Mouse (Mus musculus): ENCODE data around the gene Igsf3. TPM values are rescaled to one million over a fixed set of nuclear protein-coding genes. Genes with fewer than 3 reads are reported as not detected.

Igsf3 gene
- polyA plus RNA-seq (2014; fragmentation: Nextera tagmentation; extraction: Ambion mirVana), result 22.7 and 24.6 TPM in 2 replicates

- H3K9ac ChIP-seq (ENCODE audit: low read length), result peak within 1 kb of the TSS; percentile 92
- DNase-seq (ENCODE audit: low spot score) (peak; percentile 91), ATAC-seq (ENCODE audit: insufficient read depth, low FRiP score, low TSS enrichment) (peak; percentile 91)
- H3K27ac ChIP-seq (ENCODE audit: low read depth, low read length), result peak within 1 kb of the TSS; percentile 53
- 0 out of 2 replicates have a peak, but pooled peaks cover 2% of the 10 kb centered on the region for H3K27me3 ChIP-seq (ENCODE audit: control insufficient read depth, insufficient read depth, low read length)
- H3K4me1 ChIP-seq (ENCODE audit: control insufficient read depth, insufficient read depth, low read length), result peaks cover 32% of the 10 kb centered on the region
- 6% methylated on average over 36 of the region's 56 CpGs for WGBS
- peak within 1 kb of the TSS; percentile 89 for H3K4me3 ChIP-seq (ENCODE audit: low read depth, low read length)
- peak within 1 kb of the TSS; percentile 95 for H3K4me2 ChIP-seq (ENCODE audit: low read depth)
- H3K36me3 ChIP-seq (ENCODE audit: control insufficient read depth, insufficient read depth, low read length), result no peaks in the 10 kb centered on the region
- no peaks in the 10 kb centered on the region for H3K9me3 ChIP-seq (ENCODE audit: control insufficient read depth, low read length)
These were observed at the start of gene Igsf3 for GRCm38 (mm10) chr3:101376538-101377247. Igsf3 (plus strand) TSS chr3:101377083.

DNA sequence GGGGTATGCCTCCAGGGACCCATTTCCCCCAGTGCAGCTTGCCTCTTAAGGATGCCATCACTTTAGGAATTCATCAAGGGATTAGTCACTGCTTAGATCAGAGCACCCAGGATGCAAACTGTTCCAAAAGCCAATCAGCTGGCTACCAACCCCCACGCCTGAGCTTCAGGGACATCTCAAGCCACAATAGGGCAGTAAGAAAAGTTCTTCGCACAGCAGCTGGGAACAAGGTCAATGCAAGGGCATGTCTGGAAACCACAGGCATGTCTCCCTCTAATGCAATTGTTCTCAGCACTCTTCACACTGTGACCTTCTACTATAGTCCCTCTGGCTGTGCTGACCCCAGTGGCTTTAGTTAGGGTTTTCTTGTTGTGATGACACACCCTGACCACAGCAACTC, 49.6 kb upstream of the Igsf3 start:
- no peaks in the 10 kb centered on the region for H3K27me3 ChIP-seq (ENCODE audit: control insufficient read depth, insufficient read depth, low read length)
- ATAC-seq (ENCODE audit: insufficient read depth, low FRiP score, low TSS enrichment) (no peak), DNase-seq (ENCODE audit: low spot score) (no peak)
- no peak overlapping the region for H3K9ac ChIP-seq (ENCODE audit: low read length)
- no peaks in the 10 kb centered on the region for H3K9me3 ChIP-seq (ENCODE audit: control insufficient read depth, low read length)
- H3K36me3 ChIP-seq (ENCODE audit: control insufficient read depth, insufficient read depth, low read length), result no peaks in the 10 kb centered on the region
- no peak overlapping the region for H3K27ac ChIP-seq (ENCODE audit: low read depth, low read length)
- H3K4me1 ChIP-seq (ENCODE audit: control insufficient read depth, insufficient read depth, low read length), result no peaks in the 10 kb centered on the region
- no peak overlapping the region for H3K4me3 ChIP-seq (ENCODE audit: low read depth, low read length)
- WGBS, result 75% methylated on average over 2 of the region's 2 CpGs
- no peak overlapping the region for H3K4me2 ChIP-seq (ENCODE audit: low read depth)

GRCm38 (mm10) chr3:101328617-101329016, 48.3 kb upstream of the Igsf3 start:
- Histone ChIP-seq H3K27ac (ENCODE audit: low read depth, low read length) (no peak overlapping the region), H3K4me1 (ENCODE audit: control insufficient read depth, insufficient read depth, low read length) (no peaks in the 10 kb centered on the region), H3K9ac (ENCODE audit: low read length) (no peak overlapping the region), H3K4me2 (ENCODE audit: low read depth) (no peak overlapping the region), H3K9me3 (ENCODE audit: control insufficient read depth, low read length) (no peaks in the 10 kb centered on the region), H3K27me3 (ENCODE audit: control insufficient read depth, insufficient read depth, low read length) (no peaks in the 10 kb centered on the region), H3K36me3 (ENCODE audit: control insufficient read depth, insufficient read depth, low read length) (no peaks in the 10 kb centered on the region), H3K4me3 (ENCODE audit: low read depth, low read length) (no peak overlapping the region)
- ATAC-seq (ENCODE audit: insufficient read depth, low FRiP score, low TSS enrichment) (no peak), DNase-seq (ENCODE audit: low spot score) (no peak)
- WGBS, result 82% methylated on average over 7 of the region's 7 CpGs

- Histone ChIP-seq H3K36me3 (ENCODE audit: control insufficient read depth, insufficient read depth, low read length) (no peaks in the 10 kb centered on the region), H3K9me3 (ENCODE audit: control insufficient read depth, low read length) (no peaks in the 10 kb centered on the region), H3K4me1 (ENCODE audit: control insufficient read depth, insufficient read depth, low read length) (no peaks in the 10 kb centered on the region), H3K27me3 (ENCODE audit: control insufficient read depth, insufficient read depth, low read length) (no peaks in the 10 kb centered on the region), H3K27ac (ENCODE audit: low read depth, low read length) (no peak overlapping the region), H3K4me3 (ENCODE audit: low read depth, low read length) (no peak overlapping the region), H3K4me2 (ENCODE audit: low read depth) (no peak overlapping the region), H3K9ac (ENCODE audit: low read length) (no peak overlapping the region)
- DNase-seq (ENCODE audit: low spot score), result no peak
- no peak for ATAC-seq (ENCODE audit: insufficient read depth, low FRiP score, low TSS enrichment)
- WGBS, result 89% methylated on average over 9 of the region's 9 CpGs
These were observed 33.5 kb upstream of the Igsf3 start for GRCm38 (mm10) chr3:101343199-101343924.

DNA sequence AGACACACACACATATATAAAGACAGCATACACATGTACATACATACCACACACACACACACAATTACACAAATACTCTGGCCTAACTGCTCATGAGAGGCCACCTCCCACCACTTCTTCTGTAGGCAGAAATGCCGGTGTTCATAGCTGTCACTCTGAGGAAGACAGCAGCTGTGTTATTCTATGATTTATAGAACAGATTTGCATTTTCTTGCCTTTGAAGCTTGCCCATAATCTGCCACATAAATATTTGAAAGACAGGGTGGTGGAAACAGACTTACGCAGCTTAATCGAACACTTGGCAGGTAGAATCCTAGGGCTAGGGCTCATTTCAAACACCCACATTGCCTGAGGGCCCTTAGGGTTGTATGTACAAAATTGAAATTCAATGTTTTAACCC, 32.6 kb upstream of the Igsf3 start:
- no peak overlapping the region for H3K9ac ChIP-seq (ENCODE audit: low read length)
- H3K9me3 ChIP-seq (ENCODE audit: control insufficient read depth, low read length), result no peaks in the 10 kb centered on the region
- H3K4me3 ChIP-seq (ENCODE audit: low read depth, low read length), result no peak overlapping the region
- no peaks in the 10 kb centered on the region for H3K36me3 ChIP-seq (ENCODE audit: control insufficient read depth, insufficient read depth, low read length)
- ATAC-seq (ENCODE audit: insufficient read depth, low FRiP score, low TSS enrichment) (no peak), DNase-seq (ENCODE audit: low spot score) (no peak)
- no peak overlapping the region for H3K4me2 ChIP-seq (ENCODE audit: low read depth)
- WGBS, result 73% methylated on average over 3 of the region's 3 CpGs
- no peak overlapping the region for H3K27ac ChIP-seq (ENCODE audit: low read depth, low read length)
- no peaks in the 10 kb centered on the region for H3K4me1 ChIP-seq (ENCODE audit: control insufficient read depth, insufficient read depth, low read length)
- no peaks in the 10 kb centered on the region for H3K27me3 ChIP-seq (ENCODE audit: control insufficient read depth, insufficient read depth, low read length)

DNA sequence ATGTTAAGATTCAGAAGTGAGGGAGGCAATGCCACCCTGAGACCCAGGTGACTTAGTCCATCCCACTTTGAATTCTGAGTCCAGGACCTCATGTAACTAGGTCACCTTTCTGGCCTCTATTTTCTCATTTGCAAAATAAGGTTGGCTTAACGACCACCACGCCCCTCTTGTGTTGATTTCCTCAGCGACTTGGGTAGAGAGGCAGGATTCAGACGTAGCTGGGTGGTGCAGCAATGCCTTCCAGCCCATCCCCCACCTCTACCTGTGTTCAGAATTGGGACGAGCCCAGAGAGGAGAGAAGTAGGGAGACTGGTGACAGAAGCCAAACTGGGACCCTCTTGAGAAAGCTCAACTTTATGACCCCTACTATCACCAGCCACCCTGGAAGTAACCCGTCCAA, 31.6 kb upstream of the Igsf3 start:
- no peak overlapping the region for H3K4me2 ChIP-seq (ENCODE audit: low read depth)
- no peaks in the 10 kb centered on the region for H3K9me3 ChIP-seq (ENCODE audit: control insufficient read depth, low read length)
- no peaks in the 10 kb centered on the region for H3K36me3 ChIP-seq (ENCODE audit: control insufficient read depth, insufficient read depth, low read length)
- no peak for ATAC-seq (ENCODE audit: insufficient read depth, low FRiP score, low TSS enrichment)
- 62% methylated on average over 6 of the region's 6 CpGs for WGBS
- no peak for DNase-seq (ENCODE audit: low spot score)
- H3K27ac ChIP-seq (ENCODE audit: low read depth, low read length), result no peak overlapping the region
- no peak overlapping the region for H3K4me3 ChIP-seq (ENCODE audit: low read depth, low read length)
- H3K4me1 ChIP-seq (ENCODE audit: control insufficient read depth, insufficient read depth, low read length), result peaks cover 6% of the 10 kb centered on the region; the same call in 1 of the 2 replicates
- H3K9ac ChIP-seq (ENCODE audit: low read length), result no peak overlapping the region
- no peaks in the 10 kb centered on the region for H3K27me3 ChIP-seq (ENCODE audit: control insufficient read depth, insufficient read depth, low read length)

GRCm38 (mm10) chr3:101346806-101347205, 30.1 kb upstream of the Igsf3 start:
- DNase-seq (ENCODE audit: low spot score), result no peak

DNA sequence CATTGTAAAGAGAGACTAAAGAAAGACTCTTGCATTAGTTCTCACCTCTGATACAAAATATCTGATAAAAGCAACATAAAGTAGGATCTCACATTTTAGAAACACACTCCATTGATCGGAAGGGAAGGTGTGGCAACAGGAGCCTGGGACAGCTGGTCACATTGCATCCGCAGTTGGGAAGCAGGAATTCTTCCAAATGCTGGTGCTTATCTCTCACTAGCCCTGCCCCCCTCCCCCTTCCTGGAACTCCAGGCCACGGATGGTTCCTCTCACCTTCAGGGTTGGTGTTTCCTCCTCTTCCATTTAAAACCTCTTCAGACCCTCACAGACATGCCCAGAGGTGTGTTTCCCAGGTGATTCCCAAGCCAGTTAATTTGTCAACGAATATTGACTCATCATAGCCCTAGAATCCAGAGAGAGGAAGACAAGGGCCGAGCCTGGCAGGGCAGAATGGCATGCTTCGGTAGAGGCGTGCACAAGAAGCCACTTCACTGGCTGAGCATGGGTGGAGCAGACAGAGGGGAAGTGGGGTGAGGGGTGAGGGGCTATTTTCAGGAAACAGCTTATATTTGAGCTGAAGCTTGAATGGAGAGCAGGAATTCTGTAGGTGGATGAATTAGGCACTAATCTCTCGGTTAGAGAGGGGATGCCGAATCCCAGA, 28.3 kb upstream of the Igsf3 start:
- WGBS, result 71% methylated on average over 9 of the region's 9 CpGs
- no peak for DNase-seq (ENCODE audit: low spot score)

More at GRCm38 (mm10) chr3:101346806-101347205, 30.1 kb upstream of the Igsf3 start:
- ATAC-seq (ENCODE audit: insufficient read depth, low FRiP score, low TSS enrichment), result no peak
- Histone ChIP-seq H3K4me1 (ENCODE audit: control insufficient read depth, insufficient read depth, low read length) (peaks cover 9% of the 10 kb centered on the region; the same call in 1 of the 2 replicates), H3K27ac (ENCODE audit: low read depth, low read length) (no peak overlapping the region), H3K4me3 (ENCODE audit: low read depth, low read length) (no peak overlapping the region), H3K36me3 (ENCODE audit: control insufficient read depth, insufficient read depth, low read length) (no peaks in the 10 kb centered on the region), H3K4me2 (ENCODE audit: low read depth) (no peak overlapping the region), H3K27me3 (ENCODE audit: control insufficient read depth, insufficient read depth, low read length) (no peaks in the 10 kb centered on the region), H3K9ac (ENCODE audit: low read length) (no peak overlapping the region), H3K9me3 (ENCODE audit: control insufficient read depth, low read length) (no peaks in the 10 kb centered on the region)
- WGBS, result 88% methylated on average over 1 of the region's 1 CpGs

More for the DNA sequence above, 28.3 kb upstream of the Igsf3 start:
- no peak overlapping the region for H3K4me3 ChIP-seq (ENCODE audit: low read depth, low read length)
- no peaks in the 10 kb centered on the region for H3K36me3 ChIP-seq (ENCODE audit: control insufficient read depth, insufficient read depth, low read length)
- H3K4me2 ChIP-seq (ENCODE audit: low read depth), result no peak overlapping the region
- no peak overlapping the region for H3K27ac ChIP-seq (ENCODE audit: low read depth, low read length)
- H3K27me3 ChIP-seq (ENCODE audit: control insufficient read depth, insufficient read depth, low read length), result no peaks in the 10 kb centered on the region
- H3K9me3 ChIP-seq (ENCODE audit: control insufficient read depth, low read length), result no peaks in the 10 kb centered on the region
- H3K9ac ChIP-seq (ENCODE audit: low read length), result no peak overlapping the region
- no peak for ATAC-seq (ENCODE audit: insufficient read depth, low FRiP score, low TSS enrichment)
- H3K4me1 ChIP-seq (ENCODE audit: control insufficient read depth, insufficient read depth, low read length), result peaks cover 9% of the 10 kb centered on the region; the same call in 1 of the 2 replicates

Data from neural tube, embryonic 11.5 days (tissue).